Mouse (Mus musculus) heart, postnatal 14 days (tissue): Measurements from ENCODE around the gene Spint3. TPM values are rescaled to one million over a fixed set of nuclear protein-coding genes. Genes with fewer than 3 reads are reported as not detected.

Source experiments
- DNase-seq, 2 experiments: peaks; one replicate each; pipeline ENCODE4 v3.0.0; 2021 to 2022
- intact Hi-C: fragments of 180-260 bp; cut with DNase I; formaldehyde crosslinking; loops from one replicate; pipeline ENCODE4 v1.15.1; 2025
- total RNA-seq, 2 experiments: library from RNA; stranded (reverse); gene quantifications; 2 replicates each; pipeline ENCODE4 v1.2.3; 2021

The Spint3 gene
- total RNA-seq, 2 experiments from 2014 or later = not detected

GRCm38 (mm10) chr2:164551502-164551901, 21.8 kb downstream of the Spint3 start:
- no peak for DNase-seq
- intact Hi-C loops = no loop called here

- intact Hi-C loops = no loop called here
Observed at GRCm38 (mm10) chr2:164550895-164551269, 22.4 kb downstream of the Spint3 start.

GRCm38 (mm10) chr2:164549963-164550894, 23.0 kb downstream of the Spint3 start:
- intact Hi-C loops = no loop called here
- no peak for DNase-seq

More at GRCm38 (mm10) chr2:164550895-164551269, 22.4 kb downstream of the Spint3 start:
- no peak for DNase-seq

DNA sequence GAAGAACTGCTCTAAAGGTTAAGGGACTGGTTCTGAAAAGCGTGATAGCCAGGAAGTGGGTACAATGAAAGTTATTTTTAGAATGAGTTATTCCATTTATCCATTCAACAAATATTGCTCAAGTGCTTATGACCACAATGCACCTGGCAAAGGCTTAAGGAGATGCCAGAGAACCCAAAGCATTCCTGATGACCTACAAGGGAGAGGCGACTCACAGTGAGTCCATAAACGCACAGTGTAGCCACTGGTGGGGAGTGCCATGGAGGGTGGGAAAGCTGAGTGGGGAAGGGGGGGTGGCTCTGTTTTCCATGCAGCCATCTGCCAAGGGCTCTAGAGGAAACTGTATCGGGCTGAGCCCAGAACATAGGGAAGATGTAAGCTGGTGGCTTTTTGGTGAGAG, 23.9 kb downstream of the Spint3 start:
- intact Hi-C loops = no loop called here

DNA sequence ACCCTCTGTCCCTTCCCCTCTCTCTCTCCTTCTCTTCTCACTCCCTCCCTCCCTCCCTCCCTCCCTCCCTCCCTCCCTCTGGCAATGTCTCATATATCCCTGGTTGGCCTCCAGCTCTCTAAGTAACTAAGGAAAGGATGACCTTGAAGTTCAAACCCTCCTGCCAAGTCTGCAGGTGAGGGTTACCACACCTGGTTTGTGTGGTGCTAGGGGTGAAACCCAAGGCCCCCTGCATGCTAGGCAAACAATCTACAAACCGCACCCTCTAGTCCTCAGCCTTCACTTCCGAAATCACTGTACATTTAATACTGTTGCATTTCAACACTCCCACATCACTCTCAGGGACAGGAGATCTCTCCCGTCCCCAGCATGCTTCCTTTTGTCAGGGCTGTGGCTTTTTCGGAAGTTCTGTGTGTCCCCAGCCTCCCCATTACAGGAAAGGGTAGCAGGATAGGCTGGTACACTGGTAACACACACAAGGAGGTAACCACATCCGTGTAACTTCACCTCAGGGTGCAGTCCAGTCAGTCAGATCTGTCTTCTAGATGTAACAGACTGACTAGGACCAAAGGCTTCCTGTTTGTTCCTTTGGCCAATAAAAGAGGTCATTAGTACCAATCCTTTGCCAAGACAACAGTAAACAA, 28.7 kb downstream of the Spint3 start:
- intact Hi-C loops = no loop called here
- no peak for DNase-seq

More for the DNA sequence above, 23.9 kb downstream of the Spint3 start:
- DNase-seq = no peak

DNA sequence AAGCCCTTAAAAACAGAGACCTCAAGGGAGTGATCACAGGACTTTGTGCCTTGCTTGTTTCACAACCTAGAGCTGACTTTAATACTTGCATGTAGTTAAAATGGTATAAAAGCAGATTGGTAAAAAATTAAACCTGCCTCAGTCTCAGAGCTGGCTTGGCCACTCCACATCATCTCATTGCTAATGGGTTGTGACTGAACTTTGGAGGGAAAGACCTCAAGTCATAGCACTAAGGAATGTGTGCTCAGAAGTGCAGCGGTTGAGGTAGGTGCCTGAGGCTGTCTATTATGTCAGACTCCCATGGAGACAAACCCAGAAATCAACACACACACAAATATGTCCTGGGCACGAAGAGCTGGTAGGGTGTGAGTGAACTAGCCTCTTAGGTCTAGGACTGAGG, 29.5 kb downstream of the Spint3 start:
- intact Hi-C loops = no loop called here
- no peak for DNase-seq

- intact Hi-C loops = no loop called here
Observed at GRCm38 (mm10) chr2:164542598-164542997, 30.7 kb downstream of the Spint3 start.

GRCm38 (mm10) chr2:164542132-164542531, 31.1 kb downstream of the Spint3 start:
- intact Hi-C loops = no loop called here

More at GRCm38 (mm10) chr2:164542598-164542997, 30.7 kb downstream of the Spint3 start:
- DNase-seq = no peak

DNA sequence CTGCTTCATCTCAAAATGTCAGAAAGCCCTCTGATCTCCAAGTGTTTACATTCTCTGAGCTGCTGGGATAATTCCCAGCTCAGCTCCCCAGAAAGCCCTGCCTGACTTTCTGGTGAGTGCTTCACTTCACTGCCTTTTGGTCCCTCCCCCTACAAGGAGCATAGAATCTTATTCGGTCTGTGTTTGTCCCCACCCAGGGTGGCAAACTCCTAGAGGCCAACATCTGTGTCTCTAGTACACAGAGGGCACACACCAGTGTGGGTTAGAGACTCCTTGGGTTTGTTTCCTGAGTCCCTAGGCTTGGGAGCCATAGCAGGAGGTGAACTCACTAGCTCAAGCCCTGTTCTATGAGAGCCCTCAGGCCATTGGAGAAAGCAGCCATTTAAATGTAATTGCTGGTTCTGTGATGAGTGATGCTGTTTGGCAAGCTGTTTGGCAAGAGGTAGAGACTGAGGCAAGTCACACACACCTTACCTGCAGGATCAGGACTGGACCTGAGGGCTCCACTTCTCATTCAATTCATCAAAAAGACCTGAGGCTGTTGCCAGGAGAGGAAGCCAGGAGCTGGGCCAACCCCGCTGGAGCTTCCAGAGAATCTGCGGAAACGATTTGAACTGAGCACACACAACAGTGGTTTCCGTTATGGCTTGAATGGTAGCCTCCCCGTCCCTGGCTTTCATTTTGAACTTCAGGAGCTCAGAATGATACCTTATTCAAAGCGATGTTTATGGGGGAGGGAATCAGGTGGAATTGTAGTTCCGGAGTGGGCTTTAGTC, 32.4 kb downstream of the Spint3 start:
- peak; percentile 22 to 33 for DNase-seq
- intact Hi-C loops = no loop called here

More at GRCm38 (mm10) chr2:164542132-164542531, 31.1 kb downstream of the Spint3 start:
- DNase-seq = no peak

GRCm38 (mm10) chr2:164537003-164537402, 36.3 kb downstream of the Spint3 start:
- no peak for DNase-seq
- intact Hi-C loops = no loop called here

GRCm38 (mm10) chr2:164534315-164534714, 38.9 kb downstream of the Spint3 start:
- intact Hi-C loops = no loop called here
- no peak for DNase-seq

DNA sequence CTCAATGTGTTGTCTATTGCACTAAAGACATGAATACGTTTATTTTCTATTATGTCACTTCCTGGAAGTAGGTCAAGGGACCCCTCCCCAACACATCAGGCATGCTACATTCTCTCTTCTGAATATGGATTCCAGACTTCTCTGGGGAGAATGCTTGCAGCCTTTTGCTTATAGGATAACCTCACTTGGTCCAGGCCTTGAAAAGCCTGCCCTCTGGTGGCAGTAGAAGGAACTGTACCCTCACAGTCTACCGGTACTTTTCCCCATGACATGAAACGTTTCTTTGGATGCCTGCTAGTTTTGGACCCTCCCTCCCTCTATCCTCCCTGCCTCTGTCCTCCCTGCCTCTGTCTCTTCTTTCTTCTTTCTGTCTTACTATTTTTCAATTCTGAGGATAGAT, 42.1 kb downstream of the Spint3 start:
- peak; percentile 70 to 82 for DNase-seq
- intact Hi-C loops = no loop called here

- no peak for DNase-seq
- intact Hi-C loops = loop anchor here (10.0 kb wide), 1 partner anchor 424 kb away; no protein-coding TSS in a partner anchor
Observed at GRCm38 (mm10) chr2:164528557-164528956, 44.7 kb downstream of the Spint3 start.

- no peak for DNase-seq
- intact Hi-C loops = loop anchor here (10.0 kb wide), 1 partner anchor 419 kb away; no protein-coding TSS in a partner anchor
Observed at GRCm38 (mm10) chr2:164523301-164523773, 49.9 kb downstream of the Spint3 start.

GRCm38 (mm10) chr2:164522280-164522679, 51.0 kb downstream of the Spint3 start:
- DNase-seq = no peak
- intact Hi-C loops = loop anchor here (10.0 kb wide), 1 partner anchor 417 kb away; no protein-coding TSS in a partner anchor

DNA sequence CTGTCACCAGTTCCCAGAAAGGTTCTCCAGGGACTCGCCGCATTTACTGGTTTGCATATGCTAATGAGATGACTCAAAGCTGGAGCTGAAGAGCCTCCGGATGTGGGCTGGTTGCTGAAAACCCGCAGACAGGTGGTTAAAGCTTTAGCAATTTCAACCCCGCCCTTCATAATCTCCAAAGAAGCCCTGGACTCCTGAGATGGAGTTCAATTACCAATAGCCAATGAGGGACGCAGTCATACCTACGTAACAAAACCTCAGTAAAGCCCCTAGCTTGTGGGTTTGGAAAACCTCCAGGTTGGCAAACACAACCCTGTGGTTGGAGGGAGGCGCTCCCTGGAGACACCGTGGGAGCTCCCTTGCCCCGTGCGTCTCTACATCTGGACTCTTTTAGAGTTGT, 51.4 kb downstream of the Spint3 start:
- DNase-seq = no peak
- intact Hi-C loops = loop anchor here (10.0 kb wide), 1 partner anchor 417 kb away; no protein-coding TSS in a partner anchor

DNA sequence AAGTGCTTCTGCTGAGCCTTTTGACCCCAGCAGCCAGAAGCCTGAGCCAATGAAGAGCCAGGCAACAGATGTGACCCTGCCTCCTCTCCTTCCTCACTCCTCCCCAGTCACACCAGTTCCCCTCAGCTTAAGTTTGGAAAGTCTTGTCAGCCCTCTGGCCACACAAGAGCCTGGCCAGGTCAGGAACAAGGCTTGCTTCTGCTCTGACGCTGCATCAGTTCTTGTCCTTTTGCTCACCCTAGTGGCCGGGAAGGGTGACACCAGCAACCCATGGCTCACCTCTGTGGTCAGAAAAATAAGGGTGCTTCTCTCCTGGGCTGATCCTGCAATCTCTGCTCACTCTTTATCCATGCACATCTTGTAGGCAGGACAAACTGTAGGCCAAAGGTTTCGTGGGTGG, 52.5 kb downstream of the Spint3 start:
- intact Hi-C loops = loop anchor here (1.0 to 10.0 kb wide), 2 partner anchors 103 to 416 kb away; no protein-coding TSS in a partner anchor

More for the DNA sequence above, 52.5 kb downstream of the Spint3 start:
- DNase-seq = peak; percentile 48 to 67
